Mouse (Mus musculus): ENCODE measurements around the gene Gm26602. TPM values are rescaled to one million over a fixed set of nuclear protein-coding genes. Genes with fewer than 3 reads are reported as not detected.

Gm26602 gene
- polyA plus RNA-seq, 1 experiment from 2014 or later, result 15.7 TPM

DNA sequence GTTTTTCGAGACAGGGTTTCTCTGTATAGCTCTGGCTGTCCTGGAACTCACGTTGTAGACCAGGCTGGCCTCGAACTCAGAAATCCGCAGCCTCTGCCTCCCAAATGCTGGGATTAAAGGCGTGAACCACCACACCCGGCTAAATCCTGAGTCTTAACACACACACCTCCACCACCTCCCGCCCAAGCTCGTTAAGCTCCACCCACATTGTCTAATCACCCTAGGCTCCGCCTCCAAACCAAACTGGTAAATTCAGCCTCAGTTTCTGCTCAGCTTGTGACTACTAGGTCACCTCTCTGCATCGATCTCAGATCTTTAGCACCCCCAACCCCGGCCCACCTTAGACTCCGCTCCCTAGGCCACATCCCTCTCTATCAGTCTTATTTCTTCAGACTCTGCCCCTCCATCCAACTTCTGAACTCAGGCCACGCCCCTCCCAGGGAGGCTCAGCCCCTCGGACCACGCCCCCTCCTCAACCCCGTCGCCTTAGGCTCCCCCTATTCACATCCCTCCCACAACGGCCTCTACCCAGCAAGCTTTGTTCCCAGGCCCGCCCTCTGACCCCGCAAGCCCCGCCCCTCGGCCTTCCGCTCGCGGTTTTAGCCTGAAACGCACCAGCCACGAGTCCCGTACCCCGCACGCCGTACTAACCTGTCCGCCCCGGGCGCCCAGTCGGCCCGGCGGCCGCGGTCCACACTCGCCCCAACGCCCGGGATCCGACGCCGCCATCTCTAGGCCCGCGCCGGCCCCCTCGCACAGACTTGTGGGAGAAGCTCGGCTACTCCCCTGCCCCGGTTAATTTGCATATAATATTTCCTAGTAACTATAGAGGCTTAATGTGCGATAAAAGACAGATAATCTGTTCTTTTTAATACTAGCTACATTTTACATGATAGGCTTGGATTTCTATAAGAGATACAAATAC lies 2.2 kb upstream of the Gm26602 start, which contains the start of gene Med16:
Gene Med16 (minus strand): TSS at position 757 of the 925 bp plus-strand sequence.
- Histone ChIP-seq H3K36me3 (peaks cover 39% of the 10 kb centered on the region), H3K27me3 (no peaks in the 10 kb centered on the region), H3K4me2 (peak within 1 kb of the TSS; percentile 65), H3K9me3 (replicated peaks) (no peaks in the 10 kb centered on the region), H3K4me1 (replicated peaks) (peaks cover 13% of the 10 kb centered on the region), H3K4me3 (peak within 1 kb of the TSS; percentile 74), H3K27ac (peak within 1 kb of the TSS; percentile 97), H3K9ac (peak within 1 kb of the TSS; percentile 91)
- 2% methylated on average over 52 of the region's 52 CpGs for WGBS
- peak; percentile 97 for ATAC-seq (replicated peaks; ENCODE audit: insufficient number of reproducible peaks, insufficient read depth, low FRiP score, low read depth)

DNA sequence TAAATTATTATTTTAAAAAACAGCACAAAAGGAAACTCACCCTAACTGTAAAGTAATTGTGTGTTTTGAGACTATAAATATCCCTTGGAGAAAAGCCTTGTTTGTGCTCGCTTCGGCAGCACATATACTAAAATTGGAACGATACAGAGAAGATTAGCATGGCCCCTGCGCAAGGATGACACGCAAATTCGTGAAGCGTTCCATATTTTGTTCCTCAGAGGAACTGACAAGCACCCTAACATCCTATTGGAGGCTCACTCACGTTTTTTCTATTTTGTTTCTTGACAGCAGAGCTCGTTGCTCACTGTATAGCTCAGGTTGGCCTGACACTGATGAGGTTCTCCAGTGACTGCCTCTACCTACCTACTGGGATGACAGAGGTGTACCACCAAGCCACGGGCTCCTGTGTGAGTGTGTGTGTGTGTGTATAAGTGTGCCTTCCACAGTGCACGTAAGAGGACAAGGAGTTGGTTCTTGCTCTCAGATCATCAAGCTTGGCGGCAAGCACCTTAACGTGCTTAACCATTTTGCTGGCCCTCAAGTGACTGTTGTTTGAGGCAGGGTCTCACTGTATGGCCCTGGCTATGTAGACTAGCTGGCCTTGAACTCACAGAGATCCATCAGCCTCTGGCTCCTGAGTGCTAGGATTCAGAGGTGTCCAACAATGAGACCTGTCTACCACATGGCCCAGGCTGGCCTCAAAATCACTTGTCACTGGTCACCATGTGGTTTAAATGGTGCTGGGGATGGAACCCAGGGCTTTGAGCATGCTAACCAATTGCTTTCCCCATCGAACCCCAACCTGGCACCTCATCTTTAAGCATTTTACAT lies 1.3 kb upstream of the Gm26602 start:
- H3K9me3 ChIP-seq (replicated peaks), result no peaks in the 10 kb centered on the region
- peak overlapping the region; percentile 65 for H3K4me2 ChIP-seq
- ATAC-seq (replicated peaks; ENCODE audit: insufficient number of reproducible peaks, insufficient read depth, low FRiP score, low read depth), result no peak
- peaks cover 32% of the 10 kb centered on the region for H3K36me3 ChIP-seq
- H3K4me1 ChIP-seq (replicated peaks), result peaks cover 21% of the 10 kb centered on the region
- peak overlapping the region; percentile 74; the same call in 1 of the 2 replicates for H3K4me3 ChIP-seq
- peak overlapping the region; percentile 18; the same call in 1 of the 2 replicates for H3K9ac ChIP-seq
- H3K27ac ChIP-seq, result peak overlapping the region; percentile 97
- 24% methylated on average over 14 of the region's 14 CpGs for WGBS
- no peaks in the 10 kb centered on the region for H3K27me3 ChIP-seq

GRCm38 (mm10) chr10:79912412-79912811 lies 1.8 kb downstream of the Gm26602 start:
- no peak for ATAC-seq (replicated peaks; ENCODE audit: insufficient number of reproducible peaks, insufficient read depth, low FRiP score, low read depth)
- no peak overlapping the region for H3K9ac ChIP-seq

DNA sequence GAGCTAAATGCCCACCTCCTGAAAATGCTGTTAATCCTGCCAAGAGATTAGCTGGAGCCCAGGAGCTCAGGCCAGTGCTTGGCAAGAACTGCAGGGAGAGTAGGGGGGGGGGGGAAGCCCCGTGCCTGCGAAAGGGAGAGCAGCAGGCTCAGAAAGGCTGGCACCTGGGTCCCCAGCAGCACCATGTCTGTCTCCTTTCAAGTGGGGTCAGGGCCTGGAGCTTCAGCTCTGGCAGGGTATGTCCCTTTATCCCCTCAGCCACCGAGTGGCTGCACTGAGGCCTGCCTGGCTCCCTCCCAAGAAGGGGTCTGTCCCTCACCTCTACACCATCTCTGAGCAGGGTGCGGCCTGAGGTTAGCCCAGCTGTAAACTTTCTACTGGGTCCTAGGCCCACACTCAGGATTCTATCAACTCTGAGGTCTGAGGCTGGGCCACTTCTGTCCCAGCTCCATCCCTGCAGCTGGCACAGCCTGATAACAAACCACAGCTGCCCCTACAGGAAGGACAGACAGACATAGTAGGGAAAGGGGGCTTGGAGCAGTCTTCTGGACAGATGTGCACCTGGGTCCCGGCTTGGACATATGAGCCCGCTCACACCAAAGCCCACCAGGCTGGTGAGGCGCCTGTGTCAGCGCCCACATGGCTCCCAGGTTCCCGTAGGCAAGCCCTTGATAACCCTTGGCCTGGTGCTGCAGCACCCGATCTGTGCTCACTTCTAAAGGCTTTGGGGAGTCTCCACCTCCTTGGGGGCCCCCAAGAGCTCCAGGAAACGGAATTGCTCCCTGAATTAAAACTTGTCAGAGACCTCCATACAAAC lies 3.7 kb downstream of the Gm26602 start:
- 0 out of 2 replicates have a peak overlapping the region, but pooled peaks have one; percentile 1 for H3K4me2 ChIP-seq
- ATAC-seq (replicated peaks; ENCODE audit: insufficient number of reproducible peaks, insufficient read depth, low FRiP score, low read depth), result no peak
- peaks cover 53% of the 10 kb centered on the region for H3K4me1 ChIP-seq (replicated peaks)
- no peak overlapping the region; the same call in 1 of the 2 replicates for H3K9ac ChIP-seq
- no peak overlapping the region for H3K4me3 ChIP-seq
- H3K36me3 ChIP-seq, result peaks cover 8% of the 10 kb centered on the region; the same call in 1 of the 2 replicates
- H3K9me3 ChIP-seq (replicated peaks), result no peaks in the 10 kb centered on the region
- peaks cover 22% of the 10 kb centered on the region for H3K27me3 ChIP-seq
- WGBS, result 58% methylated on average over 11 of the region's 11 CpGs
- H3K27ac ChIP-seq, result peak overlapping the region; percentile 26; the same call in 1 of the 2 replicates

More at GRCm38 (mm10) chr10:79912412-79912811, 1.8 kb downstream of the Gm26602 start:
- H3K4me2 ChIP-seq, result no peak overlapping the region
- H3K4me1 ChIP-seq (replicated peaks), result peaks cover 43% of the 10 kb centered on the region
- no peak overlapping the region for H3K27ac ChIP-seq
- H3K4me3 ChIP-seq, result no peak overlapping the region
- H3K27me3 ChIP-seq, result peaks cover 3% of the 10 kb centered on the region
- 67% methylated on average over 20 of the region's 20 CpGs for WGBS
- peaks cover 8% of the 10 kb centered on the region; the same call in 1 of the 2 replicates for H3K36me3 ChIP-seq
- H3K9me3 ChIP-seq (replicated peaks), result no peaks in the 10 kb centered on the region

DNA sequence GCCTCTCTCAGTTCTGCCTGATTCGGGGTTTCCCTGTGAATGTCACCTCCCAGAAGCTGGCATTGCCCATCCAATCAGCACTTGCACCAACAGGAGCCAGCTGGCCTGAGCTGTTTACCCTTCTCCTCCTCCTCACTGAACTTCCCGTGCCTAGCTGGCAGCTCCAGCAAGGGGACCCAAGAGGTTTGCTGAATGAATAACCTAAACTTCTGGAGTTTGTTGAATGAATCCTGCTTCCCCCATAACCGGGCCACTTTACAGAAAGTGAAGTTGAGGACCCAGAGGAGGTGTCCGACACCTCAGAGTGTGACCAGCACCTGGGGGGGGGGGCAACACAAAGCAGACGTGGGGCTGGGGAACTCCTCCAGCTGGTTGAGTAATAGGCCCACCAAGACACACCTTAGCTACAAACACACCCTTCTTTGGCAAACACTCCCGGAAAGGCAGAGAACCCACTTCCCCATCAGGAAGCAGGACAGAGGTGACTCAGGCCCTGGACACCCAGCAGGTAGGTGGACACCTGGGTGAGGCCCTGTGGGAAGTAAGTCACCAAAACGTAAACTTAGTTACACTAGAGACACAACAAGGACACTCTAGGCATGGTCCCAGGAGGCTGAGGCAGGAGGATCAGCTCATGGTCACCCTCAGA lies 4.4 kb downstream of the Gm26602 start:
- Histone ChIP-seq H3K36me3 (peaks cover 8% of the 10 kb centered on the region; the same call in 1 of the 2 replicates), H3K4me2 (0 out of 2 replicates have a peak overlapping the region, but pooled peaks have one; percentile 1), H3K9me3 (replicated peaks) (no peaks in the 10 kb centered on the region), H3K27me3 (peaks cover 29% of the 10 kb centered on the region), H3K27ac (no peak overlapping the region), H3K4me3 (no peak overlapping the region), H3K9ac (no peak overlapping the region; the same call in 1 of the 2 replicates), H3K4me1 (replicated peaks) (peaks cover 55% of the 10 kb centered on the region)
- no peak for ATAC-seq (replicated peaks; ENCODE audit: insufficient number of reproducible peaks, insufficient read depth, low FRiP score, low read depth)
- 63% methylated on average over 7 of the region's 7 CpGs for WGBS

DNA sequence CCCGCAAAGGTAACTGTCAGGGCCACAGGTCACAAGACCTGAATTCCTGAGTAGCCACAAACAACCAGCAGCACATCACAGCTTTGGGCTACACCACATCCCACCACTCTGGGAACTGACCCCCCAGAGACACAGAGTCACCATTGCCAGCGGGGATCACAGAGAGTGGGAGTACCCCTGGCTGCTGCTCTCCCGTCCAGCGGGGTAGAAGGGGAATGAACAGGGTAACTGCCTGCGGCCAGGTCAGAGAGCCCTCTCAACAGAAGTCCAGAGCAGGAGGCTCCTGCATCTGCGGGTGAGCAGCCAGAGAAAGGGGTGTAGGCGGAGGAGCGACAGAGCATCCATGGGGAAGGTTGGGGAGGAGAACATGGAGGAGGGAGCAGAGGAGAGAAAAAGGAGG lies 5.4 kb downstream of the Gm26602 start:
- peak overlapping the region; percentile 81 for H3K4me3 ChIP-seq
- H3K9me3 ChIP-seq (replicated peaks), result no peaks in the 10 kb centered on the region
- H3K36me3 ChIP-seq, result peaks cover 1% of the 10 kb centered on the region; the same call in 1 of the 2 replicates
- peaks cover 39% of the 10 kb centered on the region for H3K27me3 ChIP-seq
- H3K9ac ChIP-seq, result peak overlapping the region; percentile 94
- peaks cover 63% of the 10 kb centered on the region for H3K4me1 ChIP-seq (replicated peaks)
- H3K27ac ChIP-seq, result 0 out of 2 replicates have a peak overlapping the region, but pooled peaks have one; percentile 4
- no peak for ATAC-seq (replicated peaks; ENCODE audit: insufficient number of reproducible peaks, insufficient read depth, low FRiP score, low read depth)
- 10% methylated on average over 8 of the region's 8 CpGs for WGBS
- peak overlapping the region; percentile 94 for H3K4me2 ChIP-seq

DNA sequence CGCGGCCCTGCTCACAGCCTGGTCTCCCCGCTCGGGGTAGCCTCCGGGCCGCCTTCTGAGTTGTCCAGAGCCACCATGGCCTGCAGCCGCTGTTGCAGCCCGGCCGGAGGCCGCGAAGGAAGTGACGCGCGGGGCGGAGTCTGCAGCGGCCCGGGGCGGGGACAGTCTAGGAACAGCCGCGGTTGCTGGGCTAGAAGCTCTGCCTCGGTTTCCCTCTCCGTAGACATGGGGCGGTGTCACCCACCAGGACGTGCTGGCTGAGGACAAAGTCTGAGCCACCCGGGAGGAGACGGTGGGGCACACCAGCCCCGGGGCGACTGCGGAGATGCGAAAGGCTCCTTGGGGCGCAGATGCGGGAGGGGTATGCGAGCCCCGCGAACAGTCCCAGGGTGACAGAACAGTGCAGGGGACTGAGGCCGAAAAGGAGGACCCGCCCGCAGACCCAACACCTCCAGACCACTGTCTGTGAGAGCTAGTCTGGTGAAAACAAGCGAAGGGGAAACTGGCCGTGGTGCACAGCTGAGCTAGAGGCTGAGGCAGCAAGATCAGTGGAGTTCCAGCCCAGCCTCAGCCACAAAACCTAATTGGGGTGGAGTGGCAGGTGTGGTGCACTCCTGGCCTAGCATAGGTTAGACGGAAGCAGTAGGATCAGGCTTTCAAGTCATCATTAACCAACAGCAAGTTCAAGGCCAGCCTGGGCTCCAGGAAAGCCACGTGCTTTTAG lies 6.3 kb downstream of the Gm26602 start, which contains the start of gene Kiss1r:
Gene Kiss1r (plus strand): TSS at position 164 of the 724 bp plus-strand sequence.
- peak; percentile 82 for ATAC-seq (replicated peaks; ENCODE audit: insufficient number of reproducible peaks, insufficient read depth, low FRiP score, low read depth)
- Histone ChIP-seq H3K36me3 (no peaks in the 10 kb centered on the region), H3K4me2 (peak within 1 kb of the TSS; percentile 94), H3K4me1 (replicated peaks) (peaks cover 71% of the 10 kb centered on the region), H3K27me3 (peaks cover 48% of the 10 kb centered on the region), H3K27ac (peak within 1 kb of the TSS; percentile 77), H3K4me3 (peak within 1 kb of the TSS; percentile 81), H3K9ac (peak within 1 kb of the TSS; percentile 94), H3K9me3 (replicated peaks) (no peaks in the 10 kb centered on the region)
- 2% methylated on average over 42 of the region's 42 CpGs for WGBS

GRCm38 (mm10) chr10:79917532-79918100 lies 7.0 kb downstream of the Gm26602 start:
- Histone ChIP-seq H3K27ac (no peak overlapping the region), H3K9ac (peak overlapping the region; percentile 94; the same call in 1 of the 2 replicates), H3K27me3 (peaks cover 55% of the 10 kb centered on the region), H3K36me3 (no peaks in the 10 kb centered on the region), H3K4me2 (peak overlapping the region; percentile 94), H3K4me1 (replicated peaks) (peaks cover 72% of the 10 kb centered on the region), H3K9me3 (replicated peaks) (no peaks in the 10 kb centered on the region), H3K4me3 (peak overlapping the region; percentile 81)
- ATAC-seq (replicated peaks; ENCODE audit: insufficient number of reproducible peaks, insufficient read depth, low FRiP score, low read depth), result no peak
- 68% methylated on average over 5 of the region's 5 CpGs for WGBS

All from heart, embryonic 15.5 days (tissue).